Mouse (Mus musculus) kidney, adult 10 weeks (tissue): Measurements from ENCODE around the gene Gm6482. TPM values are rescaled to one million over a fixed set of nuclear protein-coding genes. Genes with fewer than 3 reads are reported as not detected.

Source experiments
- polyA plus RNA-seq: library from polyadenylated mRNA; stranded (reverse); fragments of 350-450 nt; fragmentation: Illumina TruSeq; extraction: RNeasy Lipid Tissue Mini Kit (QIAGEN cat#74804); gene quantifications from one replicate; pipeline ENCODE4 v1.2.3, GENCODE M21; 2014; ENCODE audit warnings: low read depth, low replicate concordance

Gene Gm6482
- polyA plus RNA-seq = not detected

GRCm38 (mm10) chr14:41408181-41408580, at the start of gene Gm6482:
Gm6482 (minus strand) TSS chr14:41408281.

GRCm38 (mm10) chr14:41453418-41453817, 45.3 kb upstream of the Gm6482 start, which contains the start of gene Gm7954:
Gm7954 (minus strand) TSS chr14:41453518.

GRCm38 (mm10) chr14:41386279-41386678, 21.8 kb downstream of the Gm6482 start, which contains the start of gene Gm7945:
Gm7945 (minus strand) TSS chr14:41386379.

Other genes with a start within 250 kb of the Gm6482 start
- gene Sftpd, start 223.1 kb downstream of the Gm6482 start, polyA plus RNA-seq = not detected
- not detected for gene Gm2832, start 129.5 kb downstream of the Gm6482 start, polyA plus RNA-seq
- not detected for gene Gm5798, start 59.7 kb downstream of the Gm6482 start, polyA plus RNA-seq
- not detected for gene Gm7945, start 21.9 kb downstream of the Gm6482 start, polyA plus RNA-seq
- not detected for gene Gm7954, start 45.2 kb upstream of the Gm6482 start, polyA plus RNA-seq
- gene Gm3486, start 81.2 kb upstream of the Gm6482 start, polyA plus RNA-seq = not detected
- gene Gm7970, start 147.3 kb upstream of the Gm6482 start, polyA plus RNA-seq = not detected
- not detected for gene 1700049E17Rik2, start 164.9 kb upstream of the Gm6482 start, polyA plus RNA-seq
- gene Gm3072, start 216.3 kb upstream of the Gm6482 start, polyA plus RNA-seq = not detected
- not detected for gene Gm3676, start 238.2 kb upstream of the Gm6482 start, polyA plus RNA-seq